23 mouse cellular contexts compared by ENCODE assay signal in genomic region chr3:108367828-108368227, GRCm38 (mm10). TPM values are rescaled to one million over a fixed set of nuclear protein-coding genes. Genes with fewer than 3 reads are reported as not detected.
DNase-seq lines count a peak whose midpoint lies in the region; ATAC-seq lines count a peak whose summit lies in the region.
"Had no signal": no experiment of that assay in that cellular context is flagged by ENCODE, and none has a peak within 500 bp of the region (broad histone marks: within the 10 kb centered on the region; RNA-seq: fewer than 3 reads in every experiment).

No protein-coding gene starts in this region.

- H3K4me3 ChIP-seq in heart, embryonic 10.5 days = no peak overlapping the region
- H3K4me3 ChIP-seq in liver, embryonic 15.5 days (replicated peaks) = no peak overlapping the region
- no peak overlapping the region for H3K4me3 ChIP-seq in neural tube, embryonic 13.5 days

- ATAC-seq in liver, embryonic 15.5 days (ENCODE audit: insufficient read depth) = peak; percentile 64
- no peak for ATAC-seq in neural tube, embryonic 13.5 days (ENCODE audit: low read depth)
- ATAC-seq: inflammation-experienced regulatory T-cells, adult 6 months had no signal

- DNase-seq in heart, embryonic 10.5 days (ENCODE audit: low spot score) = no peak
- DNase-seq in heart, adult 8-10 months (ENCODE audit: low spot score) = no peak
- no peak for DNase-seq in liver
- DNase-seq in neural tube, embryonic 10.5 days (ENCODE audit: extremely low spot score, low spot score) = no peak
- no peak for DNase-seq in gastrocnemius, postnatal 4 days (ENCODE audit: low spot score in 2 of 2)
- DNase-seq in left cerebral cortex, adult 18-20 months (ENCODE audit: low spot score in 2 of 2) = no peak
- DNase-seq: adrenal gland, postnatal 25 days; cerebellum, adult 9-10 months; gastrocnemius, postnatal 25 days; heart, postnatal 4 days; kidney, adult 9 months; kidney, postnatal 14 days; lung, adult 18-20 months; right cerebral cortex, postnatal 25 days; thymus, postnatal 25 days had no signal

- H3K9ac ChIP-seq in liver, embryonic 15.5 days = no peak overlapping the region
- no peak overlapping the region for H3K9ac ChIP-seq in neural tube, embryonic 13.5 days
- H3K9ac ChIP-seq: forebrain, embryonic 15.5 days had no signal

- no peaks in the 10 kb centered on the region for H3K36me3 ChIP-seq in heart, embryonic 10.5 days
- no peaks in the 10 kb centered on the region for H3K36me3 ChIP-seq in liver, embryonic 15.5 days (replicated peaks)
- H3K36me3 ChIP-seq in neural tube, embryonic 13.5 days = no peaks in the 10 kb centered on the region
- H3K36me3 ChIP-seq: forebrain, embryonic 15.5 days had no signal

- 59% methylated on average over 3 of the region's 3 CpGs for WGBS in heart, embryonic 10.5 days
- WGBS in liver, embryonic 15.5 days (ENCODE audit: insufficient replicate concordance) = 53% methylated on average over 3 of the region's 3 CpGs
- 83% methylated on average over 3 of the region's 3 CpGs for WGBS in neural tube, embryonic 13.5 days

- no peaks in the 10 kb centered on the region for H3K9me3 ChIP-seq in heart, embryonic 10.5 days
- H3K9me3 ChIP-seq in liver, embryonic 15.5 days (replicated peaks) = no peaks in the 10 kb centered on the region
- H3K9me3 ChIP-seq in neural tube, embryonic 13.5 days = no peaks in the 10 kb centered on the region
- H3K9me3 ChIP-seq: forebrain, embryonic 15.5 days had no signal

- peak overlapping the region; percentile 29 for H3K27ac ChIP-seq in heart, embryonic 10.5 days
- H3K27ac ChIP-seq in liver, embryonic 15.5 days (replicated peaks) = peak overlapping the region; percentile 34; the same call in 1 of the 2 replicates
- no peak overlapping the region for H3K27ac ChIP-seq in neural tube, embryonic 13.5 days (replicated peaks)
- H3K27ac ChIP-seq: forebrain, embryonic 15.5 days had no signal

- peaks cover 86% of the 10 kb centered on the region for H3K4me1 ChIP-seq in heart, embryonic 10.5 days
- H3K4me1 ChIP-seq in liver, embryonic 15.5 days (replicated peaks) = peaks cover 26% of the 10 kb centered on the region
- peaks cover 14% of the 10 kb centered on the region; the same call in 1 of the 2 replicates for H3K4me1 ChIP-seq in neural tube, embryonic 13.5 days (replicated peaks)

- no peak overlapping the region for H3K4me2 ChIP-seq in liver, embryonic 15.5 days
- peak overlapping the region; percentile 33 for H3K4me2 ChIP-seq in neural tube, embryonic 13.5 days

- no peaks in the 10 kb centered on the region for H3K27me3 ChIP-seq in heart, embryonic 10.5 days (ENCODE audit: insufficient read depth, poor library complexity, severe bottlenecking)
- no peaks in the 10 kb centered on the region for H3K27me3 ChIP-seq in liver, embryonic 15.5 days
- H3K27me3 ChIP-seq in neural tube, embryonic 13.5 days = no peaks in the 10 kb centered on the region
- H3K27me3 ChIP-seq: forebrain, embryonic 15.5 days had no signal

RNA-seq across cellular contexts. Expression of gene Mybphl, which starts 3.1 kb away (rescaled TPM):
- 60.0 and 65.8 TPM in 2 replicates for polyA plus RNA-seq in heart, embryonic 10.5 days (2016; fragmentation: Nextera tagmentation; extraction: Ambion mirVana)
- 10 to 100 TPM; 42.7 to 64.1 (median 55.8) TPM for total RNA-seq in heart, adult 8-10 months (2022)
- polyA plus RNA-seq in liver, embryonic 15.5 days (2015; fragmentation: Nextera tagmentation; extraction: Ambion mirVana) = 0.47 and 0.56 TPM in 2 replicates
- polyA plus RNA-seq in neural tube, embryonic 13.5 days (2015; fragmentation: Nextera tagmentation; extraction: Ambion mirVana) = not detected in 2 replicates
- not detected for total RNA-seq in gastrocnemius, postnatal 4 days (2021)
- under 1 TPM; 0.26 to 0.49 TPM for total RNA-seq in left cerebral cortex, adult 18-20 months (2021)
- total RNA-seq: adrenal gland, postnatal 25 days; gastrocnemius, postnatal 25 days; megakaryocyte, adult 5-6 weeks had no signal
- polyA plus RNA-seq: embryonic facial prominence, embryonic 14.5 days; forebrain, embryonic 15.5 days; inflammation-experienced regulatory T-cells, adult 6 months; limb, embryonic 11.5 days; stomach, embryonic 14.5 days had no signal

RNA-seq across cellular contexts. Expression of gene Psrc1, which starts 15.8 kb away (rescaled TPM):
- 44.0 and 57.6 TPM in 2 replicates for polyA plus RNA-seq in heart, embryonic 10.5 days (2016; fragmentation: Nextera tagmentation; extraction: Ambion mirVana)
- under 1 TPM in 3 of 4 experiments, not detected in 1; 0.20 to 0.31 (median 0.22) TPM for total RNA-seq in heart, adult 8-10 months (2022)
- 11.9 and 13.6 TPM in 2 replicates for polyA plus RNA-seq in liver, embryonic 15.5 days (2015; fragmentation: Nextera tagmentation; extraction: Ambion mirVana)
- polyA plus RNA-seq in neural tube, embryonic 13.5 days (2015; fragmentation: Nextera tagmentation; extraction: Ambion mirVana) = 10.9 and 11.9 TPM in 2 replicates
- total RNA-seq in gastrocnemius, postnatal 4 days (2021) = 1 to 10 TPM; 4.1 to 6.0 TPM
- total RNA-seq in left cerebral cortex, adult 18-20 months (2021) = 10 to 100 TPM; 17.8 to 18.1 TPM

RNA-seq across cellular contexts. Expression of gene Celsr2, which starts 47.5 kb away (rescaled TPM):
- 2.7 and 2.8 TPM in 2 replicates for polyA plus RNA-seq in heart, embryonic 10.5 days (2016; fragmentation: Nextera tagmentation; extraction: Ambion mirVana)
- total RNA-seq in heart, adult 8-10 months (2022) = 10 to 100 TPM in 2 of 4 experiments, 1 to 10 TPM in 2; 7.4 to 10.9 (median 9.0) TPM
- 0.24 and 0.36 TPM in 2 replicates for polyA plus RNA-seq in liver, embryonic 15.5 days (2015; fragmentation: Nextera tagmentation; extraction: Ambion mirVana)
- 37.6 and 44.1 TPM in 2 replicates for polyA plus RNA-seq in neural tube, embryonic 13.5 days (2015; fragmentation: Nextera tagmentation; extraction: Ambion mirVana)
- 1 to 10 TPM; 3.0 to 5.9 TPM for total RNA-seq in gastrocnemius, postnatal 4 days (2021)
- 100 to 1,000 TPM; 148 to 155 TPM for total RNA-seq in left cerebral cortex, adult 18-20 months (2021)

Comparison
In these comparisons a context has a peak if more than half of its experiments do, and no peak if none do; other contexts are left out.
1. RNA of gene Mybphl, which starts 3.1 kb away (total RNA-seq): 42.7 to 64.1 TPM in heart, adult 8-10 months; 0.26 to 0.49 TPM in left cerebral cortex, adult 18-20 months and not detected in gastrocnemius, postnatal 4 days; every median in the first group is over 10 times any median in the second.
2. RNA of gene Celsr2, which starts 47.5 kb away (total RNA-seq): 148 to 155 TPM in left cerebral cortex, adult 18-20 months; 7.4 to 10.9 TPM in heart, adult 8-10 months and 3.0 to 5.9 TPM in gastrocnemius, postnatal 4 days; every median in the first group is over 10 times any median in the second.